Mouse (Mus musculus) erythroblast, embryonic 14.5 days (primary cell): ENCODE results near the gene Epb41.

Source experiments
- GATA1 ChIP-seq: IDR thresholded peaks from 2 replicates; pipeline ENCODE4 v1.6.1; 2012; ENCODE audit warnings: low read length, inconsistent platforms, mixed read lengths
- TAL1 ChIP-seq: IDR thresholded peaks from 3 replicates; pipeline ENCODE4 v1.6.1; 2012; ENCODE audit warnings: low read length, inconsistent platforms, mixed read lengths

DNA sequence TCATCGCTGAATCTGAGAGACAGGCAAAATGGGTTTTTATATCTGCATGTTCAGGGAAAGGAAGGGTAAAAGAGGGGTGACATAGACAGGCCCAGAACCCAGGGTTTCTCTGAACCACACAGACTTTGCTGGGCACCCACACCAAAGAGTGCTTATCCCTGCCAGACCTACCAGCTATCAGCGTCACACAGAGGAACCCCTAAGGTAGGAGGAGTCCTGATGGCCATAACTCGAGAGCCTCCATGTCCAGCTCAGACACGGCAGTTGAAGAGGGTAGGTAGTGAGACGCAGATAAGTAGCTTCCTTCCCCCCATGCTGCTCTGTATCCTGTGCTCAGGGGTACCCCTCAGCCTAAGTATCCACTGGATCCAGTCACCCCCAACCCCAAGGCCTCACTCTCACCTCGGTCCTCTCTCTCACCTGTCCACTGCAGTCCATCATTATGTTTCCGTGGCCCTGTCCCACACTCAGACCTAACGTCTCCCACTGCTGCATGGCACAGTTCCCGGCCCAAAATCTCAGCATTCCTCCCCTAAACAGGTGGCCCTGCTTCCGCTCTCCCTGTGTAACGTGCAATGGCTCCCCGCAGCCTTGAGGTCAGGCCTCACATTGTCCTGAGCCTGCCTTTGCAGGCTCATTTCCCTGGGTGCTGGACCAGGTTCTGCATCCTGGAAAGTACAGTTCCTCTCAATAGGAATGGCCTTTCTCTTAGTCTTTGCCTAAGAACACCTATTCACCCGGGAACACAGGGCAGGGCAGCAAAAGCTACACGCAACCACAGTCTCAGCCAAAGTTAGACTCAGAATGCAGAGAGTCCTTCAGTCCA is 7.8 kb downstream of the Epb41 start:
- TF ChIP-seq GATA1 (no peak), TAL1 (no peak)
